Mouse (Mus musculus) neutrophil, adult 5-6 weeks (primary cell): ENCODE measurements around the gene Morf4l1. TPM values are rescaled to one million over a fixed set of nuclear protein-coding genes. Genes with fewer than 3 reads are reported as not detected.
"Not testable (repeated sequence)": the region's sequence is repeated elsewhere in the genome, so short reads cannot be mapped to it uniquely, and the experiment has no call there.

ENCODE experiments used
- ATAC-seq: fragments of 151-379, 151-347 bp; 2 replicates; pipeline ENCODE4 v1.8.0; 2017; ENCODE audit warnings: mild to moderate bottlenecking, moderate TSS enrichment; ENCODE audit not compliant: insufficient number of reproducible peaks, poor library complexity, low FRiP score, severe bottlenecking; ENCODE audit errors: extremely low read depth
- total RNA-seq: library from RNA; stranded (forward); fragments of 200-1000 nt; gene quantifications from 2 replicates; pipeline ENCODE4 v1.2.3, GENCODE M21; 2017

Morf4l1 gene
- total RNA-seq, 1 experiment from 2014 or later = 267 TPM

DNA sequence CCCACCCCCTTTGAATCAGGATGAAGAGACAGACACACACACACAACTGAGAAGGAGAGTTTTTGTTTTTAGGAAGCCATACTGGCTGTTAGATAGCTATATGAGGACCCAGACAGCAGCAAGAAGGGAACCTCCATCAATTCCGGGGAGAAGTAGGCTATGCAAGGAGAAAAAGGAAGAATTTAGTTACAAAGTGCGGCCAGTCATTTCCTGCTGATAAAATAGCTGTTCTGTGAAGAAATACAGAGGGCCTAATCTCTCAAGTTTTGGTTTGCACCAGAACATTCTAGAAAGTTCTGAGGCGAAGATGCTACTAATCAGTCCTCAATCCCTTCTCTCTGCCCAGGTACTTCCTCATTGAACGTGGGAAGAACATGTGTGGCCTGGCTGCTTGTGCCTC is 39.2 kb downstream of the Morf4l1 start:
- no peak for ATAC-seq

DNA sequence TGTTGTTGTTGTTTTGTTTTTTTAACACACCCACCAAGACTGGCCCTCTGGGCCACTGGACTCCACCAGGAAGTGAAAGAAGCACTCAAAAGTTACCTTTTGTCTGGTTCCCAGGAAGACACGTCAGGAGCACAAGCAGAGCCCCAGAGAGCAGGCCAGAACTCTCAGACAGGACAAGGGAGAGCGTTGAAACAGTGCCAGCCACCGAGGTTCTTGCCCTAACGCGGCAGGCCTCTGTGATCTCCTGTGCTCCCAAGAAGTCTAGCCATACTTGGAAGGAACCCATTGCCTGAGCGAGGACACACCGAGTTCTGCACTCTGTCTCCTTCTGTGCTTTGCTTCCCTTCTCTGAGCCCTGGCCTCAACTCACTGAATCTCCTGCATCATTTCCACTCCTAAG is 44.4 kb downstream of the Morf4l1 start:
- no peak for ATAC-seq

GRCm38 (mm10) chr9:90069485-90069884 is 45.1 kb downstream of the Morf4l1 start:
- ATAC-seq = no peak

- ATAC-seq = no peak
These were observed 45.8 kb downstream of the Morf4l1 start for GRCm38 (mm10) chr9:90068786-90069185.

DNA sequence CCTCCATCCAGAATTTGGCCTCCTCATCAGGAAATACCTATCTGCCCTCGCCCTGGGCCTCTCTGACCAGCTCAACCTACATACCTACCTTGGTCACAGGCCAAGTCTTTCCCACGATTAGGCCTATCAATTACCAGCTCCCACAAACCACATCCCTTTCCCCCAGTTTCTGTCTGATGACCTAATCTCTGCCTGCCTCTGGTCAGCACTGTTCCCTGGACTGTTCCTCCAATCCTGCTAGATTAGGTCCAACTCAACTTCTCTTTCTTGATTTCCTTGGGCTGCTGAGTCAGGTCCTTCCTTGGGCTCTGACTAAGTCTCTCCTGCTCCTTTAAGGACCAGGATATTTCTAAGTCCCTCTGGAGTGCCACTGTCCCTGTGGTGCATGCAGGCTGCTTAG is 47.2 kb downstream of the Morf4l1 start:
- no peak for ATAC-seq

GRCm38 (mm10) chr9:90060932-90061331 is 53.6 kb downstream of the Morf4l1 start:
- not testable (repeated sequence) for ATAC-seq

- no peak for ATAC-seq
These were observed 54.0 kb downstream of the Morf4l1 start for GRCm38 (mm10) chr9:90060574-90060875.

DNA sequence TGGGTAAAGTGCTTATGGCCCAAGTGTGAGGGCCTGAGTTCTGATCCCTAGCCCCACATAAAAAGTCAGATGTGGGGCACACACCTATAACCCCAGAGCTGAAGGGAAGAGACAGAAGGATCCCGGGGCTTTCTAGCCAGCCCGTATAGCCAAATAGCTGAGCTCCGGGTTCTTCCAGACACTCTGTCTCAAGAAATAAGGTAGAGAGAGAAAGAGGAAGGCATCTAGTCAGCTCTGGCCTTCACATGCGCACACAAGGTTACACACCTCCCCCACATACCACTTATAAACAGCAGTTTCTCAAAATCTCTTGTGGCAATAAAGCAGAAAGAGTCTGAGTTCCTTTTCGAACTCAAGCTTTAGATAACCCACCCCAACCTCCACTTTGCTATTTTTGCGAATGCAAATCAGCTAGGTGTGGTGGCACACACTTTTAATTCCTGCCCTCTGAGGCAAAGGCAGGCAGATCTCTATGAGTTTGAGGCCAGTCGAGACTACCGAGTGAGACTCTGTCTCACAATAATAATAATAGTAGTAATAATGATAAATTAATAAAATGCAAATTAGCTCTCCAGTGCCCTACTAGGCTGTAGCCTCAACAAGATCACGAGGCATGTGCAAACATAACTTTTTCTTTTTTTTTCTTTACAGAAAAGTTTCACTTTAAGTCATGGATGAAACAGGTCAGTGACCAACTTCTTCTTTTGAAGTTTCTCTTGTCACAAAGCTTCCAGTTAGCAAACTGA is 54.6 kb downstream of the Morf4l1 start:
- ATAC-seq = peak; percentile 81

DNA sequence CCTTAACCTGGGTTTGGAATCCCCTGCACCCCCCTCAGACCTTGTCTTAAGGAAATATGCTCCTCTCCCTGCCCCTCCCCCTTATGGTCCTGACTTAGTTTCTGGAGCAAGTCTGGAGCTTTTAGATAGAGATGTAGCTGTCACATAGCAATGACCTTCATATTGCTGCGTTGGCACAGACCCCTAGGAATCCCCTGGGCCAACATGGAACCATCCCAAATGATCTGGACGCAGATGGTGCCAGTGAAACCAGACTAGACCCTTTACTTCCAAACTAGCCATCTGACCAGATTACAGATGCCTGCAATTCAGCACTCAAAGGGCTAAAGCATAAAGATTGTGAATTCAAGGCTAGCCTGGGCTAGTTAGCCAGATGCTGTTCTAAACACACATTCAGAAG is 57.9 kb downstream of the Morf4l1 start:
- no peak for ATAC-seq

DNA sequence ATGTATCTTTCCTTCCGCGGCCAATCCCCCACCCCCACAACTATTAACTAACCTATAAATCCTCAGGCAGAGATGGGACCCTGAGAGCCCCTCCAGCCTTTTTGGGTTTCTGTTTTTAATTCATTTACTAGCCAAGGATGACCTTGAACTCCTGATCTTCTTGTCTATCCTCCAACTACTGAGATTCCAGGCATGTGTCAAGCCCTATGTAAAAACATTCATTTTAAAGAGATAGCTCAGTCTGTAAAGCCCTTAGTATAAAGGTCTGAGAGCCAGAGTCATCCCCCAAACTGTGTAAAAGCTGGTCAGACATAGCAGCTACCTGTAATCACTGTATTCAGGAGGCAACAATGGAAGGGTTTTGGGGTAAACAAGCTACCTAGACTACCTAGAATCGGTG is 58.7 kb downstream of the Morf4l1 start:
- ATAC-seq = no peak

- no peak for ATAC-seq
These were observed 59.2 kb downstream of the Morf4l1 start for GRCm38 (mm10) chr9:90055409-90055808.

DNA sequence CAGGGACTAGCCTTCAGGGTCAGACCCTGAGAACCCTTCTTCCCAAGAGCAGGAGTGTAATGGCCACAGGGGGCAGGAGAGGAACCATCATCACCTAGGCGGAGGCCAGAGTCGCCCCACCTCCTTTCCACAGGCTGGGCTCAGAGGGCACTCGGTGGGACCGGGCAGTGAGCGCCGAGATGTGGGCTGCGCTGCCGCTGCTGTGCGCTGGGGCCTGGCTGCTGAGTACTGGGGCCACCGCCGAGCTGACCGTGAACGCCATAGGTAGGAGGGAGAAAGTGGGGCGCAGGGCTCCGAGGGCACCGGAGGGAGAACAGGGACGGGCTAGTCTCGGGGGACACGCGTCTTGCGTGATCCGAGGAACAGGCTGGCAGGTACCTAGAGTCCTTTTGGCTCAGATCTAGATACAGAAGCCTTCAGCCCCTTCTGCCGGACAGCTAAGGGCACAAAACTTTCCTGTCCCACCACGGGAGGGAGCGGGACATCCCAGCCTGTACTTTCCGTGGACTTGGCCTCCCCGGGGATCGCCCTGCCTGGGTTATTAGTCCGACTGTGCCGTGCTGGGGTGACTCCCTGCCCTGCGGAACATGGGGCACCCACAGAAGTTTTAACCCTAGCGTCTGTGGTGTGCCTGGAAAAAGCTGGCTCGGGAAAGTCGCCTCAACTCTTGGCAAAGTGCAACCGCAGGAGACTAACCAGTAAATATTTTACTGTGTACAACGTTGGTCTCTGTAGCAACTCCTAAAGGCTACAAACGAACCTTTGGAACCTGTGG is 60.0 kb downstream of the Morf4l1 start:
- ATAC-seq = peak; percentile 99

DNA sequence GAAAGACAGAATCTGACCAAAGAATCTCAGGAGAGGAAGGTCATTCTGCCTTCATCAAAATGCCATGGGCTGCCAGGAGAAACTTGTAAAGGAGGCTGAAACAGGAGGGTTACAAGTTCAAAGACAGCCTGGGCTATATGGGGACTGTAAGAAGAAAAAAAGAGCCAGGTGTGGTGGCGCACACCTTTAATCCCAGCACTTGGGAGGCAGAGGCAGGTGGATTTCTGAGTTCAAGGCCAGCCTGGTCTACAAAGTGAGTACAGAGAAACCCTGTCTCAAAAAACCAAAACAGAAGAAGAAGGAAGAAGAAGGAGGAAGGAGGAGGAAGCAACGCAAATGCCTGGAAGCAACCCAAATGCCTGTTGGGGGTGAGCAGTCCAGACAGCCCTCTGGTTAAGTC is 60.7 kb downstream of the Morf4l1 start, which contains the start of gene Ctsh:
Gene Ctsh, plus strand, starts transcription at position 301 of the 400 bp plus-strand sequence.
- ATAC-seq = no peak

- ATAC-seq = no peak
These were observed 66.5 kb downstream of the Morf4l1 start for GRCm38 (mm10) chr9:90047937-90048627.

DNA sequence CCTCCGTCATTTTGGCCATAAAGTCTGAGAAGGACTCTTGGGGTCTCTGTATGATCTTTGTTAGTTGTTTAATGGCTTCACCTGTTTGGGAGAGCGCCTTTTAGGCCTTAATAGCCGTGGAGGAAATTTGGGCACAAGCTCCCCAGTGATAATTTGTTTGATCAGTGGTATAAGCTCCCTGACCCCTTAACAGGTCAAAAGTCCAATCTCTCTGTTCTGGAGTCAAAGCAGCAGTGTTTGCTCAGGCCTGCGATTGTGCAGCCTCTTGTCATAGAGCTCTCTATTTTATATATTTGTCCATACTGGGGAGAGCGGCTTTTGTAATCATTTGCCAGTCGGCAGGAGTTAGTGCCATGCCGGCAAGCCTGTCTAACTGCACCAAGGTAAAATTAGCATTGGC is 69.4 kb downstream of the Morf4l1 start:
- ATAC-seq = no peak

DNA sequence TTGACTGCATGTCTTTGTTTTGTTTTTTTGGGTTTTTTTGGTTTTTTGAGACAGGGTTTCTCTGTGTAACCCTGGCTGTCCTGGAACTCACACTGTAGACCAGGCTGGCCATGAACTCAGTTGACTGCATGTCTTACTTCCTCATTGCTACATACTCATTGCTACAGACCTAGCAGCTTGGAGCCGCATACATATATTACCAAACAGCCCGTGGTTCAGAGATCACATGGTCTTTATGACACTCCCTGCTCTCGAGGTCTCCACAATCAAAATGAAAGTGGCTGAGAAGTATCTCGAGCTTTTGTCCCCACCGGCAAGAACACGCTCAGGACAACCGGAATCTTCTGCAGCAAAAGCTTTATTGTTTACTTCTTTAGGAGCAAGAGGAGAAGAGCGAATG is 71.7 kb downstream of the Morf4l1 start:
- peak; percentile 100 for ATAC-seq
